Mouse (Mus musculus) kidney, embryonic 16.5 days (tissue): ENCODE measurements around the gene Lalba. TPM values are rescaled to one million over a fixed set of nuclear protein-coding genes. Genes with fewer than 3 reads are reported as not detected.
"Not testable (repeated sequence)": the region's sequence is repeated elsewhere in the genome, so short reads cannot be mapped to it uniquely, and the experiment has no call there.

Experiments
- ATAC-seq: fragments of 200-750 bp; cut with Nextera tagmentation; 2 replicates; pipeline ENCODE4 v1.8.0; 2017; ENCODE audit warnings: moderate TSS enrichment; ENCODE audit not compliant: low FRiP score, low TSS enrichment
- H3K27ac ChIP-seq: fragments of 300-500 bp; sonication (generic); 2 replicates; pipeline ENCODE4 v1.5.1; 2014; ENCODE audit warnings: low read length
- H3K27me3 ChIP-seq: fragments of 300-500 bp; sonication (generic); 2 replicates; pipeline ENCODE4 v1.6.1; 2014; ENCODE audit warnings: low read length, control low read depth, mixed read lengths; ENCODE audit not compliant: insufficient read depth
- H3K36me3 ChIP-seq: fragments of 300-500 bp; sonication (generic); 2 replicates; pipeline ENCODE4 v1.6.1; 2014; ENCODE audit warnings: low read length, control low read depth, mixed read lengths; ENCODE audit not compliant: insufficient read depth
- H3K4me1 ChIP-seq: fragments of 300-500 bp; sonication (generic); 2 replicates; pipeline ENCODE4 v1.6.1; 2014; ENCODE audit warnings: low read length, control low read depth, mixed read lengths; ENCODE audit not compliant: insufficient read depth
- H3K4me2 ChIP-seq: fragments of 300-500 bp; sonication (generic); replicated peaks from 2 replicates; pipeline ENCODE4 v1.6.1; 2014; ENCODE audit warnings: low read depth, low read length
- H3K4me3 ChIP-seq: fragments of 300-500 bp; sonication (generic); 2 replicates; pipeline ENCODE4 v1.5.1; 2014; ENCODE audit warnings: mild to moderate bottlenecking, low read length
- H3K9ac ChIP-seq: fragments of 300-500 bp; sonication (generic); replicated peaks from 2 replicates; pipeline ENCODE4 v1.6.1; 2014; ENCODE audit warnings: low read length
- H3K9me3 ChIP-seq: fragments of 300-500 bp; sonication (generic); 2 replicates; pipeline ENCODE4 v1.6.1; 2016; ENCODE audit warnings: low read length, control low read depth
- WGBS: fragments of 180-500 bp; shearing (Covaris S2); extraction: QIAGEN DNeasy Blood & Tissue Kit; methylation state at CpG from one replicate; pipeline ENCODE4 v1.1.7; 2014; 5-methylcytosine and 5-hydroxymethylcytosine counted together
- microRNA-seq: library from miRNA; unstranded; fragments of <30 nt; microRNA quantifications from one replicate; pipeline ENCODE4, GENCODE M21; 2016
- polyA plus RNA-seq: library from polyadenylated mRNA; unstranded; fragments of >200 nt; fragmentation: Nextera tagmentation; extraction: Ambion mirVana; gene quantifications from 2 replicates; pipeline ENCODE4 v1.2.1, GENCODE M21; 2015

The Lalba gene
- polyA plus RNA-seq, 1 experiment from 2014 or later: 0.21 TPM

DNA sequence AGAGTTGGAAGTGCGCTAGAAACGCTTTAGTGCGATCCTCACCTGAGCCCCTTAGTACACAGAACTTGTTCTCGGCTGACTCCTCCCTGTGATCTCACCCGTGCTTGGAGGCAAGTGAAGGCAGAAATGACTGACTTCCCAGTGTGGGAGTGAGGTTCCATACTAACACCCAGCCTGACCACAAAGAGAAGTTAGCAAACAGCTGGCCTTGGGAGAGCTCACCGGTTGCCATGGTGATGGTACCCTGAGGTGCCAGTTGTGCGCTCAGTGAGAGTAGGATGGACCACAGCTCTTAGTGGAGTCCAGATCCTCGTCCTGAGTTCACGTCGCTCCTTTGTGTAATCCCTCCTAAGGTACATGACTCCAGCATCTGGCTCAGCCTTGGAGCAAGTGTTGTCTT lies 7.6 kb downstream of the Lalba start:
- Histone ChIP-seq H3K36me3 (no peaks in the 10 kb centered on the region), H3K27me3 (no peaks in the 10 kb centered on the region), H3K9ac (no peak overlapping the region), H3K9me3 (no peaks in the 10 kb centered on the region), H3K4me3 (no peak overlapping the region), H3K27ac (no peak overlapping the region), H3K4me1 (no peaks in the 10 kb centered on the region), H3K4me2 (no peak overlapping the region)
- no peak for ATAC-seq
- WGBS: 84% methylated on average over 10 of the region's 10 CpGs

DNA sequence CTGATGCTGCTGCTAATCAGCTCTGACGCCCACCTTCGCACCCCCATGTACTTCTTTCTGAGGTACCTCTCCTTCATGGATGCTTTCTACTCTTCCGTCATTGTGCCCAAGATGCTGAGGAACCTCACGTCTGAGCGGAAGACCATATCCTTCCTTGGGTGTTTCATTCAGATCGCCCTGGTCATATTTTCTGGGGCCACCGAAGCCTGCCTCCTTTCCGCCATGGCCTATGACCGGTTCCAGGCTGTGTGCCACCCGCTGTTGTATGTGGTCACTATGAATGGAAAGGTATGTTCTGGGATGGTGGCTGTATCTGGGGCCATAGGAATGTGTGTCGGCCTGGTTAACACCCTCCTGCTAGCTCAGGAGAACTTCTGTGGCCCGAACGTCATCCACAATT lies 11.0 kb downstream of the Lalba start:
- Histone ChIP-seq H3K9ac (no peak overlapping the region), H3K4me1 (no peaks in the 10 kb centered on the region), H3K27me3 (no peaks in the 10 kb centered on the region), H3K4me3 (no peak overlapping the region), H3K36me3 (no peaks in the 10 kb centered on the region), H3K9me3 (0 out of 2 replicates have a peak, but pooled peaks cover 5% of the 10 kb centered on the region), H3K4me2 (no peak overlapping the region), H3K27ac (no peak overlapping the region)
- no peak for ATAC-seq
- 88% methylated on average over 13 of the region's 13 CpGs for WGBS

DNA sequence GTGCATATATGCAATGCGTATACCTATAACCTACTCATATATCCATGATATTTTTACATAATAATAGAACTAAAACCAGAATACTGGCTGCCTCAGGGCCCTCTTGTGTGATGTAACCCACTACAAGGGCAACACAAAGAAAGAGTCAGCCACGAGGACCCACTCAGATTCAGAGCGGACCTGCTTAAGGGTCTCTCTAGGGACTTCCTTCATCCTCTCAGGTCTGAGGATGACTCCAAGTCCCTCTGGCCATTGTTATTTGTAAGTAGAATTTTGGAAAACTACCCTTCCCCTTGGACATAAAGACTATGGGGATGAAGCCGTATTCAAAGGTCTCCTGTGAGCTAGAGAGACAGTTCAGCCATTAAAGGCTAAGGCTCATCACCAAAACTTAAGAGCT lies 12.9 kb downstream of the Lalba start, which contains the start of gene OR5BS1P:
Gene OR5BS1P (plus strand): TSS at position 301 of the 400 bp plus-strand sequence.
- WGBS: 93% methylated on average over 4 of the region's 4 CpGs
- no peak within 1 kb of the TSS for H3K4me2 ChIP-seq
- no peak for ATAC-seq

DNA sequence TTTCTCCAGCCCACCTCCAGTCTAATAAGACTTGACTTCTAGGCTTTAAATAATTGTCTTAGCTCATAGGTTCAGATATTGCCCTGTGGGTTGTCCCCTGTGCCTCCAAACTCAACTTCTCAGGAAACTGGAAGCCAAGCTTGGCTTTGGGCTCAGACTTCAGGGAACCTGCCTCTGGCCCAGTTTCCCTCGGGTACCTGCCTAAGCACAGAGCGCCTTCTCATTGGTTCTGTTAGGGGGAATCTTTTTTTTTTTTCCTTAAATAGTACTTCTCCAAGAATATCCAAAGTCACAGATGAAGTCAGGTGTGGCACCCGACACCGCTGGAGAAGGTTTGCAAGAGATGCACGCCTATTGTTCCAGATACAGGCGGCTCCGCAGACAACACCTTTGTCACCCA lies 30.2 kb downstream of the Lalba start, which contains the start of gene Olfr281:
Gene Olfr281 (plus strand): TSS at position 301 of the 400 bp plus-strand sequence.
- no peak within 1 kb of the TSS for H3K4me3 ChIP-seq
- no peaks in the 10 kb centered on the region for H3K4me1 ChIP-seq
- no peak for ATAC-seq
- WGBS: 84% methylated on average over 7 of the region's 7 CpGs
- H3K27ac ChIP-seq: no peak within 1 kb of the TSS
- H3K27me3 ChIP-seq: no peaks in the 10 kb centered on the region
- no peaks in the 10 kb centered on the region for H3K9me3 ChIP-seq
- H3K9ac ChIP-seq: no peak within 1 kb of the TSS
- no peaks in the 10 kb centered on the region for H3K36me3 ChIP-seq
- no peak within 1 kb of the TSS for H3K4me2 ChIP-seq

More for the DNA sequence above, 12.9 kb downstream of the Lalba start, which contains the start of gene OR5BS1P:
- Histone ChIP-seq H3K27me3 (no peaks in the 10 kb centered on the region), H3K36me3 (no peaks in the 10 kb centered on the region), H3K9me3 (0 out of 2 replicates have a peak, but pooled peaks cover 5% of the 10 kb centered on the region), H3K27ac (no peak within 1 kb of the TSS), H3K9ac (no peak within 1 kb of the TSS), H3K4me1 (no peaks in the 10 kb centered on the region), H3K4me3 (no peak within 1 kb of the TSS)

DNA sequence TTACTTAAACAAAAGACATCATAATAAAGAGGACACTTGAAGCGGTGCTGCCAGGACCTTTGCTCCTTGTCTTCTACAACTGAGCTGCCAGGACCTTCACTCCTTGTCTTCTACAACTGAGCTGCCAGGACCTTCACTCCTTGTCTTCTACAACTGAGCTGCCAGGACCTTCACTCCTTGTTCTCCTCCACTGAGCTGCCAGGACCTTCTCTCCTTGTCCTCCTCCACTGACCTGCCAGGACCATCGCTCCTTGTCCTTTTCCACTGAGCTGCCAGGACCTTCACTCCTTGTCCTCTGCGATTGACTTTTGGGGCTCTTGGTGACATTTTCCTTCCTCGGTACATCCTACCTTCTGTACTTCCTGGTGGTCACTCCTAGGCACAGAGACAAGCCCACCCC lies 34.0 kb downstream of the Lalba start:
- no peak for ATAC-seq
- WGBS: 54% methylated on average over 4 of the region's 4 CpGs
- H3K27me3 ChIP-seq: no peaks in the 10 kb centered on the region
- no peak overlapping the region for H3K9ac ChIP-seq
- H3K27ac ChIP-seq: no peak overlapping the region
- H3K36me3 ChIP-seq: no peaks in the 10 kb centered on the region
- no peaks in the 10 kb centered on the region for H3K4me1 ChIP-seq
- H3K4me2 ChIP-seq: no peak overlapping the region
- H3K4me3 ChIP-seq: no peak overlapping the region
- H3K9me3 ChIP-seq: peaks cover 2% of the 10 kb centered on the region; the same call in 1 of the 2 replicates

DNA sequence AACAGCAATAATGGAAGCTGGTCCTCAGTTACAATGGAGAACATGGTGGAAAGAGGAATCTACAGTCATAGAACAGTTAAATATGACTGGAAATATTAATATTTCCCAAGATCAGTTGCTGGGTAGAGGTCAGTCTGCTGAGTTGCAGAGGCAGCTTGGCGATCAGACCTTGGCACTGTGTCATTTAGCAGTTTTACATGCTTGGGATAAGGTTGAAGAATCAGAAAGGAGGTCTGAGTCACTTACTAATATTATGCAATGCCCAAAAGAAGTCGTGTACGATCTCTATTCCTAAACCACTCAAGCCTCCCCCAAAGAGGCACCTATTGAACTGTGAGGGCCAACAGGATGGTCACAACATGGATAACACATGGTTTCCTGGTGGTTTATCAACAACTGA lies 38.0 kb downstream of the Lalba start:
- no peak for ATAC-seq
- no peak overlapping the region for H3K9ac ChIP-seq
- 74% methylated on average over 3 of the region's 3 CpGs for WGBS
- H3K4me1 ChIP-seq: no peaks in the 10 kb centered on the region
- H3K4me2 ChIP-seq: no peak overlapping the region
- H3K36me3 ChIP-seq: no peaks in the 10 kb centered on the region
- H3K4me3 ChIP-seq: no peak overlapping the region
- H3K27ac ChIP-seq: no peak overlapping the region
- peaks cover 2% of the 10 kb centered on the region; the same call in 1 of the 2 replicates for H3K9me3 ChIP-seq
- no peaks in the 10 kb centered on the region for H3K27me3 ChIP-seq

DNA sequence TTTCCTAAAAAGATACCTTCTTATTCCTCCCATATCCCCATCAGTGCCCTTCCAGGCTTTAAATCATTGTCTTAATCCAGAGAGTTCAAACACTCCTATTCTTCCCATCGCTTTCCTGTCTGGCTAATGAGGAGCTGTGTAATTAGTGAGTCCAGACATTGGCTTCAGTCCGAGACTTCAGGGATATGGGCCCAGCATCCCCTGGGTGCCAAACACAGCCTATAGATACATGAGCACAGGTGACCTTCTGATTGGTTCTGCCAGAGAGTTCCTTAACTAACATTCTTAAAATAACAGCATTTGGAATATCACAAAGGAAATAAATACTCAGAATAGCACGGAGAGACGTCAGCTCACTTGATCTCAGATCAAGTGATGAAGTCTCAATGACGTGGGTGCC lies 51.6 kb downstream of the Lalba start, which contains the start of gene Olfr282:
Gene Olfr282 (plus strand): TSS at position 301 of the 400 bp plus-strand sequence.
- H3K9me3 ChIP-seq, H3K27ac ChIP-seq, H3K4me1 ChIP-seq, H3K4me2 ChIP-seq, H3K27me3 ChIP-seq, H3K9ac ChIP-seq, ATAC-seq, H3K4me3 ChIP-seq, H3K36me3 ChIP-seq: not testable (repeated sequence)
- WGBS: 76% methylated on average over 5 of the region's 5 CpGs

Small RNAs within 50 kb of the gene (microRNA-seq; reads per million reads assigned to microRNA genes)
- not detected for gene Mir1291

Other genes starting within 250 kb of the Lalba start
- not detected in 2 replicates for gene Olfr286, start 248.3 kb downstream of the Lalba start, polyA plus RNA-seq
- not detected in 2 replicates for gene H1fnt, start 225.4 kb downstream of the Lalba start, polyA plus RNA-seq
- gene Zfp641, start 186.6 kb downstream of the Lalba start, polyA plus RNA-seq: 2.2 and 2.3 TPM in 2 replicates
- gene Olfr285, start 165.4 kb downstream of the Lalba start, polyA plus RNA-seq: not detected in 2 replicates
- gene Olfr284, start 141.7 kb downstream of the Lalba start, polyA plus RNA-seq: not detected in 2 replicates
- gene Olfr283, start 101.8 kb downstream of the Lalba start, polyA plus RNA-seq: not detected in 2 replicates
- not detected in 2 replicates for gene Olfr282, start 51.5 kb downstream of the Lalba start, polyA plus RNA-seq
- gene Olfr281, start 30.1 kb downstream of the Lalba start, polyA plus RNA-seq: not detected in 2 replicates
- gene OR5BS1P, start 12.8 kb downstream of the Lalba start, polyA plus RNA-seq: not detected in 2 replicates
- not detected in 2 replicates for gene Olfr279, start 9.7 kb upstream of the Lalba start, polyA plus RNA-seq
- 106 and 113 TPM in 2 replicates for gene Kansl2, start 51.5 kb upstream of the Lalba start, polyA plus RNA-seq
- 64.4 and 76.4 TPM in 2 replicates for gene Ccnt1, start 88.2 kb upstream of the Lalba start, polyA plus RNA-seq
- gene 4930415O20Rik, start 88.3 kb upstream of the Lalba start, polyA plus RNA-seq: 0.41 and 0.69 TPM in 2 replicates
- 24.4 and 26.0 TPM in 2 replicates for gene Adcy6, start 127.4 kb upstream of the Lalba start, polyA plus RNA-seq
- 34.4 and 34.9 TPM in 2 replicates for gene Cacnb3, start 148.1 kb upstream of the Lalba start, polyA plus RNA-seq
- 19.0 and 27.1 TPM in 2 replicates for gene Ddx23, start 180.2 kb upstream of the Lalba start, polyA plus RNA-seq
- 0.45 and 0.75 TPM in 2 replicates for gene Rnd1, start 194.7 kb upstream of the Lalba start, polyA plus RNA-seq
- 0.95 and 1.1 TPM in 2 replicates for gene Ccdc65, start 225.5 kb upstream of the Lalba start, polyA plus RNA-seq
- 36.6 and 39.1 TPM in 2 replicates for gene Fkbp11, start 245.5 kb upstream of the Lalba start, polyA plus RNA-seq